Mouse (Mus musculus) heart, embryonic 11.5 days (tissue): ENCODE results near the gene Dnaic2. TPM values are rescaled to one million over a fixed set of nuclear protein-coding genes. Genes with fewer than 3 reads are reported as not detected.

Experiments used
- ATAC-seq: fragments of 200-750 bp; cut with Nextera tagmentation; replicated peaks from 2 replicates; pipeline ENCODE4 v1.8.0; 2017; ENCODE audit warnings: moderate library complexity; ENCODE audit not compliant: insufficient number of reproducible peaks, low FRiP score, low TSS enrichment
- H3K27ac ChIP-seq: fragments of 300-500 bp; sonication (generic); 2 replicates; pipeline ENCODE4 v1.5.1; 2014; ENCODE audit warnings: mild to moderate bottlenecking, low read depth, low read length
- H3K27me3 ChIP-seq: fragments of 300-500 bp; sonication (generic); 2 replicates; pipeline ENCODE4 v1.6.1; 2014; ENCODE audit warnings: mild to moderate bottlenecking, low read length, mixed read lengths; ENCODE audit not compliant: control insufficient read depth, insufficient read depth
- H3K36me3 ChIP-seq: fragments of 300-500 bp; sonication (generic); 2 replicates; pipeline ENCODE4 v1.6.1; 2014; ENCODE audit warnings: mild to moderate bottlenecking, low read length, moderate library complexity, mixed read lengths; ENCODE audit not compliant: control insufficient read depth, insufficient read depth
- H3K4me1 ChIP-seq: fragments of 300-500 bp; sonication (generic); 2 replicates; pipeline ENCODE4 v1.6.1; 2014; ENCODE audit warnings: low read length; ENCODE audit not compliant: control insufficient read depth, insufficient read depth
- H3K4me2 ChIP-seq: fragments of 300-500 bp; sonication (generic); 2 replicates; pipeline ENCODE4 v1.6.1; 2014; ENCODE audit warnings: mild to moderate bottlenecking, moderate library complexity
- H3K4me3 ChIP-seq: fragments of 300-500 bp; sonication (generic); 2 replicates; pipeline ENCODE4 v1.5.1; 2014; ENCODE audit warnings: low read depth, low read length
- H3K9ac ChIP-seq: fragments of 300-500 bp; sonication (generic); 2 replicates; pipeline ENCODE4 v1.6.1; 2014; ENCODE audit warnings: mild to moderate bottlenecking, low read depth, low read length, moderate library complexity
- H3K9me3 ChIP-seq: fragments of 300-500 bp; sonication (generic); replicated peaks from 2 replicates; pipeline ENCODE4 v1.6.1; 2016; ENCODE audit warnings: low read length; ENCODE audit not compliant: control insufficient read depth
- WGBS: fragments of 180-500 bp; shearing (Covaris S2); extraction: QIAGEN DNeasy Blood & Tissue Kit; methylation state at CpG from one replicate; pipeline ENCODE4 v1.1.7; 2014; ENCODE audit not compliant: insufficient replicate concordance; 5-methylcytosine and 5-hydroxymethylcytosine counted together
- polyA plus RNA-seq: library from polyadenylated mRNA; unstranded; fragments of >200 nt; fragmentation: Nextera tagmentation; extraction: Ambion mirVana; gene quantifications from 2 replicates; pipeline ENCODE4 v1.2.1, GENCODE M21; 2014

Dnaic2 gene
- polyA plus RNA-seq, 1 experiment from 2014 or later: 0.50 TPM

DNA sequence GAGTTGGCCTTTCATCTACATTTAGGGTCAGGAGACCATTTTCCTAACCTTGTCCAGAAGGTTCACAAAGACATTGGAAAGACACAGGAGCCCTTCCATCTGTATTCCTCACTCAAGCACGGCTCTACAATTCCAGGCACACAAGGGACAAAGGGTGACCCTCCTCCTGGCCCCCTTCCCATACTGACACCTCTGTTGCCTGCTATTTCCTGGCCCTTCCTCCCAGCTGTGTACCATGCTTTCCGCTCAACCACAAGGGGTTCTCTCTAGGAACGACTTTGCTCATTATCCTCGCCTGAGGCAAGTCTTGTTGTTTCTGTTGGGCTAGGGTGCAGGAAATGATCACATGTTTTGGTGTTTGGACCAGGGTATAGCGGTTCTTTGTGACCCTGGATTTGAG lies 1.1 kb downstream of the Dnaic2 start:
- ATAC-seq: no peak
- H3K9me3 ChIP-seq: no peaks in the 10 kb centered on the region

DNA sequence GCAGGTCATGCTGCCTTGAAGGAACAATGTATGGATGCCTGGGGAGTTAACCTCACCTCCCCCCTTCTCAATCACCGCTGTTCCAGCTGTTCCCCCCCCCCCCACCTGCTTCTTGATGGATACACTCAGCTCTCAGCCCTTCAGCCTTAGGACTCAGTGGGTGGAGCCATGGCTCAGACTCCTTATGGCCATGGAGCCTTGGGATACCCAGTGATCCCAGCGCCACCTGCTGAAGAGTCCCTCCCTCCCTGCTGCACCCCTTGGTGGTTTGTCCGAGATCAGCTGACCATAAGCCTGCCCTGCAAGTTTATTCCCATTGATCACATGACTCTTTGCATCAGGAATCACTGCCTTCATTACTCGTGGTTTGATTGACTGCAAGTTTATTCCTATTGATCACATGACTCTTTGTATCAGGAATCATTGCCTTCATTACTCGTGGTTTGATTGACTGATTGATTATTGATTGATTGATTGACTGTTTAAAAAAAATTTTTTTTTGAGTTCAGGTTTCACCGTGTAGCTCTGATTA lies 2.7 kb downstream of the Dnaic2 start:
- H3K27me3 ChIP-seq: no peaks in the 10 kb centered on the region
- ATAC-seq: no peak

More for the DNA sequence above, 1.1 kb downstream of the Dnaic2 start:
- no peaks in the 10 kb centered on the region for H3K27me3 ChIP-seq
- no peak overlapping the region for H3K4me3 ChIP-seq
- no peak overlapping the region for H3K9ac ChIP-seq
- no peaks in the 10 kb centered on the region for H3K36me3 ChIP-seq
- no peak overlapping the region for H3K4me2 ChIP-seq
- peaks cover 7% of the 10 kb centered on the region for H3K4me1 ChIP-seq
- H3K27ac ChIP-seq: no peak overlapping the region
- WGBS: 41% methylated on average over 5 of the region's 5 CpGs

DNA sequence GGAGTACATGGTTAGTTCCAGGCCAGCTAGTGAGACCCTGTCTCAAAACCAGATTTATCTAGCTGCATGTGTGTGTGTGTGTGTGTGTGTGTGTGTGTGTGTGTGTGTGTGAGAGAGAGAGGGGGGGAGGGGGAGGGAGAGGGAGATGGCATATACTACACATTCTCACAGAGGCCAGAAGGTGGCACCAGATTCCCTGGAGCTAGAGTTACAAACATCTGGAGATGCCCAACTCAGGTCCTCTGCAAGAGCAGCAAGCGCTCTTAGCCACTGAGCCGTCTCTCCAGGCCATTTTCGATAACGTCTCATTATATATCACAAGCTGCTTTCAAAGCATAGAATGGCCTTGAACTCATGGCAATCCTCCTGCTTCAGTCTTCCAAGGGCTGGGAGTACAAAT lies 4.5 kb downstream of the Dnaic2 start:
- 79% methylated on average over 4 of the region's 4 CpGs for WGBS
- no peak overlapping the region for H3K27ac ChIP-seq
- peaks cover 7% of the 10 kb centered on the region for H3K4me1 ChIP-seq
- ATAC-seq: no peak
- no peaks in the 10 kb centered on the region for H3K9me3 ChIP-seq
- no peaks in the 10 kb centered on the region for H3K27me3 ChIP-seq
- H3K36me3 ChIP-seq: no peaks in the 10 kb centered on the region
- H3K9ac ChIP-seq: no peak overlapping the region
- no peak overlapping the region for H3K4me2 ChIP-seq
- H3K4me3 ChIP-seq: no peak overlapping the region

More for the DNA sequence above, 2.7 kb downstream of the Dnaic2 start:
- Histone ChIP-seq H3K36me3 (no peaks in the 10 kb centered on the region), H3K27ac (no peak overlapping the region), H3K4me3 (no peak overlapping the region), H3K4me2 (no peak overlapping the region), H3K9ac (no peak overlapping the region), H3K9me3 (no peaks in the 10 kb centered on the region), H3K4me1 (peaks cover 7% of the 10 kb centered on the region)
- 40% methylated on average over 6 of the region's 6 CpGs for WGBS

DNA sequence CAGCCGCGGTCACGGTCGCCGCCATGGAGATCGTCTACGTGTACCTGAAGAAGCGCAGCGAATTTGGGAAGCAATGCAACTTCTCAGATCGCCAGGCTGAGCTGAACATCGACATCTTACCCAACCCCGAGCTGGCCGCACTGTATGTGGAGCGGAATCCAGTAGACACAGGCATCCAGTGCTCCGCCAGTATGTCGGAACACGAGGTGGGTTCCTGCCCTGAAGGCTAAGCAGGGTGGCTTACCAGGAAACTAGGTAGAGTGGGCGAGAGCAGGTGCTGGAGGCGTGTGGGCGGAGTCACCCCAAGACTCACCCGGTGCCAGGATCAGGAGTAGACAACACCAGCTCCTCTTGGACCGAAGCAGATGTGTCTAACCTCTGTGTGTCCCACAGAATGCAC lies 5.7 kb downstream of the Dnaic2 start:
- ATAC-seq: no peak
- H3K4me3 ChIP-seq: no peak overlapping the region
- H3K4me1 ChIP-seq: no peaks in the 10 kb centered on the region; the same call in 1 of the 2 replicates
- H3K27ac ChIP-seq: no peak overlapping the region
- H3K9ac ChIP-seq: no peak overlapping the region
- no peaks in the 10 kb centered on the region for H3K9me3 ChIP-seq
- no peak overlapping the region for H3K4me2 ChIP-seq
- no peaks in the 10 kb centered on the region for H3K36me3 ChIP-seq
- WGBS: 65% methylated on average over 22 of the region's 22 CpGs
- no peaks in the 10 kb centered on the region for H3K27me3 ChIP-seq

DNA sequence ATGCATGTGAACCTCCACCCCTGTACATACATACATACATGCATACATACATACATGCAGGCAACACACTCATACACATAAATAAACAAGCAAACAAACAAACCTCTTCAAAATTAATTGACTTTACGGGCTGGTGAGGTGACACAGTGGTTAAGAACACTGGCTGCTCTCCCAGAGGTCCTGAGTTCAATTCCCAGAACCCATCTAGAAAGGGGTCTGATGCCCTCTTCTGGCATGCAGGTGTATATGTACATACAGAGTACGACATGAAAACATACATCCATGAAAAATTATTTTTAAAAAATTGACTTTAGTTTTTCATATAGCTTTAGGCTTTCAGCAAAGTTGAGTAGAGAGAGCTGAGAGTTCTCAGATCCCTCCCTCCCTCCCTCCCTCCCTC lies 8.9 kb downstream of the Dnaic2 start:
- no peaks in the 10 kb centered on the region for H3K36me3 ChIP-seq
- no peak for ATAC-seq
- no peak overlapping the region for H3K27ac ChIP-seq
- H3K27me3 ChIP-seq: no peaks in the 10 kb centered on the region
- H3K9ac ChIP-seq: no peak overlapping the region
- H3K9me3 ChIP-seq: no peaks in the 10 kb centered on the region
- H3K4me2 ChIP-seq: no peak overlapping the region
- WGBS: 77% methylated on average over 2 of the region's 2 CpGs
- peaks cover 4% of the 10 kb centered on the region; the same call in 1 of the 2 replicates for H3K4me1 ChIP-seq
- no peak overlapping the region for H3K4me3 ChIP-seq

DNA sequence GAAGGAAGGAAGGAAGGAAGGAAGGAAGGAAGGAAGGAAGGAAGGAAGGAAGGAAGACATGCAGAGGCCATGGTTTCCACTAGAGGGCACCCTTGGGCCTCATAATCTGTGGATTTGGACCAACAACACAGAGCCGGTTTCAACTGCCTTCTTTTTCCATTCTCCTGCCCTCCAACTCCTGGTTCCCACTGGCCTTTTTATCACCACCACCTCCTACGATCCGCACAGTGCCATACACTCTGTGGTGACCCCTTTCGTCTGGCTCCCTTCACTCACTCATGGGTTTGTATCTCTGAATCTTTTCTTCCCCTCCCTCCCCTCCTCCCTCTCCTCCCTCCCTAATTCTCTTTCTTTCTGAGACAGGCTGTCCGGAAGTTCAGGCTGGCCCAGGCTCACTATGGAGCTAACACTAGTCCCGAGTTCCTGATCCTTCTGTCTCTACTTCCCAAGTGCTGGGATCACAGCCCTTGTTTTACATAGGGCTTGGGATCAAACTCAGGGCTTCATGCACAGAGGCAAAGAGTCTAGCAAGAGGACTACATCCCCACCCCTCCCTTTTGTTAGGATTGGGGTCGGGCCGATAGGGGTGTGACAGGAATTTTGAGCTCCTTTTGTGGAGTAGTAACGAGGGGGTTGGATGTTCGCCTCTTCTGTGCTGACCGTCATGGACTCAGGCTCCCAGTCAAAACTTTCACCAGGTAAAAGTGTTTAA lies 9.9 kb downstream of the Dnaic2 start:
- ATAC-seq: no peak
- H3K27ac ChIP-seq: no peak overlapping the region
- no peaks in the 10 kb centered on the region for H3K27me3 ChIP-seq
- H3K9me3 ChIP-seq: no peaks in the 10 kb centered on the region
- WGBS: 37% methylated on average over 11 of the region's 11 CpGs
- no peak overlapping the region for H3K4me2 ChIP-seq
- H3K4me1 ChIP-seq: peaks cover 4% of the 10 kb centered on the region; the same call in 1 of the 2 replicates
- no peak overlapping the region for H3K9ac ChIP-seq
- H3K4me3 ChIP-seq: no peak overlapping the region
- no peaks in the 10 kb centered on the region for H3K36me3 ChIP-seq

DNA sequence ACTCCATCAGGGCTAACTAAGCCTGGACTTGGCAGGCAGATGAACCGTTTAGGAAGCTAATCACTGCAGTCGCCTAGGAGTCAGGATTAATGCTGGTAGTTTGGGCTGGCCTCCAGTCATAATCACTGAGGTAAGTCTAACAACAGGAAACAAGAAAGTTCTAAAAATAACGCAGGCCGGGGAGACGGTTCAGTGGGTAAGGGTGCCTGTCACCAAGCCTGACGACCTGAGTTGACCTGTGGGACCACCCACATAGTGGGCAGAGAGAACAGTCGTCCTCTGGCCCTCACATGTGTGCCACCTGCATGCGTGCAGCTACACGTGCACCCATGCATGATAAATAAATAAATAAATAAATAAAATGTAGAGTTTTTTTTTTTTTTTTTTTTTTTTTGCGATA lies 13.4 kb downstream of the Dnaic2 start:
- no peaks in the 10 kb centered on the region for H3K36me3 ChIP-seq
- H3K27ac ChIP-seq: no peak overlapping the region
- no peak for ATAC-seq
- H3K9me3 ChIP-seq: no peaks in the 10 kb centered on the region
- no peak overlapping the region for H3K9ac ChIP-seq
- peaks cover 3% of the 10 kb centered on the region for H3K27me3 ChIP-seq
- 36% methylated on average over 10 of the region's 10 CpGs for WGBS
- H3K4me3 ChIP-seq: no peak overlapping the region
- H3K4me1 ChIP-seq: peaks cover 4% of the 10 kb centered on the region; the same call in 1 of the 2 replicates
- H3K4me2 ChIP-seq: no peak overlapping the region

DNA sequence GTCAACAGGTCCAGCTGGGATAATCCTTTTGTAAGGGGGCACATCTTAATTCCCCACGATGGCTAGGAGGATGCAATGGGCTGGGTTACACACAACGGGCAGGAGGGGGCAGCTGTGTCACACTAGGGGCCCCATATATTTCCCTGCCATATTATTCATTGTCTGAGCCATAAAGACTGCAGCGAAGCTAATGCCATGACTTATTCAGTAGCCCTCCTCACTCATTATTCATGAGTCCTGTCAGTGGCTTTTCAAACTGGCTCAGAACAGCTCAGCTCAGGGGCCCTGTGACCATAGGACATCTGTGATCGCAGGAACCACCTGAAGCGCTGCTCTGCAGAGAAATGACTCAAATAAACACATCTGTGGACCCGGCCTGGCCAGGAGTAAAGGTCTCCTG lies 14.2 kb downstream of the Dnaic2 start:
- H3K4me1 ChIP-seq: peaks cover 4% of the 10 kb centered on the region; the same call in 1 of the 2 replicates
- H3K27me3 ChIP-seq: peaks cover 3% of the 10 kb centered on the region
- H3K36me3 ChIP-seq: no peaks in the 10 kb centered on the region
- H3K4me2 ChIP-seq: no peak overlapping the region
- no peak overlapping the region for H3K27ac ChIP-seq
- WGBS: 63% methylated on average over 6 of the region's 6 CpGs
- no peak for ATAC-seq
- no peaks in the 10 kb centered on the region for H3K9me3 ChIP-seq
- no peak overlapping the region for H3K4me3 ChIP-seq
- no peak overlapping the region for H3K9ac ChIP-seq

DNA sequence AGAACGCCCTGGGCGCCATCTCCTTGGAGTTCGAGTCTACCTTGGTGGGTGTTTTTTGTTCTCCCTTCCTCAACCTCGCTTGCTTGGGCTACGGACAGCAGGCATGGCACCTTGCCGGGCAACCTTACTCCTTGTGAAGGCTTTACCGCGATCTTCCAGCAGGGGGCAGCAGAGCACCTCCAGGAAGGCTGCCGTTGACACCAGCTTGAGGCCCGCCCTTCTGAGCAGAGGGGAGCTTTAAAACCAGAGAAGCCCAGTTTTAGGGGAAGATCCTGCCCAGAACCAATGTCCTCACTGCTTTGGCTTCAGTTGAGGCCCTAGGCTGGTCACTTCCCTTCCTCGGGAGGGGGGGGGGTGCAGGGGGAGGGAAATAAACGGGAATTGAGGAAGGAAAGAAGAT lies 17.9 kb downstream of the Dnaic2 start:
- ATAC-seq: no peak
- 1% methylated on average over 12 of the region's 12 CpGs for WGBS

More for the DNA sequence above, 17.9 kb downstream of the Dnaic2 start:
- peaks cover 4% of the 10 kb centered on the region; the same call in 1 of the 2 replicates for H3K4me1 ChIP-seq
- H3K4me2 ChIP-seq: peak overlapping the region; percentile 46
- H3K4me3 ChIP-seq: no peak overlapping the region
- no peak overlapping the region for H3K27ac ChIP-seq
- no peaks in the 10 kb centered on the region for H3K9me3 ChIP-seq
- no peaks in the 10 kb centered on the region for H3K36me3 ChIP-seq
- no peak overlapping the region for H3K9ac ChIP-seq
- H3K27me3 ChIP-seq: peaks cover 3% of the 10 kb centered on the region
